Mouse (Mus musculus) gastrocnemius, postnatal 14 days (tissue): Measurements from ENCODE around the gene Sipa1l2. TPM values are rescaled to one million over a fixed set of nuclear protein-coding genes. Genes with fewer than 3 reads are reported as not detected.

ENCODE experiments used
- DNase-seq: peaks from one replicate; pipeline ENCODE4 v3.0.0; 2021; ENCODE audit warnings: mixed read lengths
- intact Hi-C: fragments of 180-260 bp; cut with DNase I; formaldehyde crosslinking; loops from one replicate; pipeline ENCODE4 v1.15.1; 2025; ENCODE audit warnings: low total_unique reads
- total RNA-seq, 2 experiments: library from RNA; stranded (reverse); gene quantifications; 2 replicates each; pipeline ENCODE4 v1.2.3; 2021

The Sipa1l2 gene
- total RNA-seq, 2 experiments from 2014 or later, result 8.8 to 10.1 TPM

GRCm38 (mm10) chr8:125586587-125586986 is 17.0 kb upstream of the Sipa1l2 start:
- DNase-seq, result no peak
- intact Hi-C loops, result no loop called here

GRCm38 (mm10) chr8:125584276-125584675 is 14.7 kb upstream of the Sipa1l2 start:
- intact Hi-C loops, result no loop called here
- no peak for DNase-seq

GRCm38 (mm10) chr8:125580426-125580825 is 10.8 kb upstream of the Sipa1l2 start:
- intact Hi-C loops, result no loop called here
- peak; percentile 38 for DNase-seq

- intact Hi-C loops, result loop anchor here (5.0 to 10.0 kb wide), 2 partner anchors 149 to 281 kb away; partner anchors contain the start of gene Ntpcr
- no peak for DNase-seq
Observed at GRCm38 (mm10) chr8:125576127-125576526, 6.5 kb upstream of the Sipa1l2 start.

GRCm38 (mm10) chr8:125574280-125574679 is 4.7 kb upstream of the Sipa1l2 start:
- intact Hi-C loops, result loop anchor here (10.0 kb wide), 1 partner anchor 151 kb away; the partner anchor contains the start of gene Ntpcr
- DNase-seq, result no peak

GRCm38 (mm10) chr8:125572246-125572645 is 2.6 kb upstream of the Sipa1l2 start:
- DNase-seq, result no peak
- intact Hi-C loops, result loop anchor here (10.0 kb wide), 1 partner anchor 153 kb away; the partner anchor contains the start of gene Ntpcr

GRCm38 (mm10) chr8:125570835-125571465 is 1.3 kb upstream of the Sipa1l2 start:
- DNase-seq, result peak; percentile 27
- intact Hi-C loops, result loop anchor here (10.0 kb wide), 1 partner anchor 154 kb away; the partner anchor contains the start of gene Ntpcr

- intact Hi-C loops, result loop anchor here (10.0 kb wide), 1 partner anchor 154 kb away; the partner anchor contains the start of gene Ntpcr
- no peak for DNase-seq
Observed at GRCm38 (mm10) chr8:125570389-125570788, 781 bp upstream of the Sipa1l2 start.

GRCm38 (mm10) chr8:125568851-125569532 is 616 bp downstream of the Sipa1l2 start:
- DNase-seq, result peak; percentile 36
- intact Hi-C loops, result loop anchor here (5.0 kb wide), 1 partner anchor 387 kb away; no protein-coding TSS in a partner anchor

- intact Hi-C loops, result loop anchor here (5.0 kb wide), 1 partner anchor 386 kb away; no protein-coding TSS in a partner anchor
- DNase-seq, result peak; percentile 22
Observed at GRCm38 (mm10) chr8:125568421-125568850, 1.2 kb downstream of the Sipa1l2 start.

- DNase-seq, result no peak
- intact Hi-C loops, result loop anchor here (5.0 kb wide), 1 partner anchor 385 kb away; no protein-coding TSS in a partner anchor
Observed at GRCm38 (mm10) chr8:125567569-125567968, 2.0 kb downstream of the Sipa1l2 start.

- intact Hi-C loops, result no loop called here
- DNase-seq, result no peak
Observed at GRCm38 (mm10) chr8:125562878-125563277, 6.7 kb downstream of the Sipa1l2 start.

GRCm38 (mm10) chr8:125560825-125561490 is 8.7 kb downstream of the Sipa1l2 start:
- intact Hi-C loops, result no loop called here
- DNase-seq, result no peak

GRCm38 (mm10) chr8:125559066-125559653 is 10.4 kb downstream of the Sipa1l2 start:
- intact Hi-C loops, result no loop called here
- no peak for DNase-seq

GRCm38 (mm10) chr8:125558109-125559065 is 11.2 kb downstream of the Sipa1l2 start:
- DNase-seq, result peak; percentile 67
- intact Hi-C loops, result no loop called here

GRCm38 (mm10) chr8:125557391-125558108 is 12.1 kb downstream of the Sipa1l2 start:
- intact Hi-C loops, result no loop called here

GRCm38 (mm10) chr8:125556706-125557105 is 12.9 kb downstream of the Sipa1l2 start:
- intact Hi-C loops, result no loop called here
- DNase-seq, result no peak

More at GRCm38 (mm10) chr8:125557391-125558108, 12.1 kb downstream of the Sipa1l2 start:
- DNase-seq, result no peak

GRCm38 (mm10) chr8:125550567-125550966 is 19.0 kb downstream of the Sipa1l2 start:
- no peak for DNase-seq
- intact Hi-C loops, result no loop called here
